Mouse (Mus musculus) G1E-ER4 (cell line): ENCODE measurements around the gene Pax9. TPM values are rescaled to one million over a fixed set of nuclear protein-coding genes. Genes with fewer than 3 reads are reported as not detected.

Source experiments
- GATA1 ChIP-seq: IDR thresholded peaks from one replicate; pipeline ENCODE4 v1.8.0; 2012; ENCODE audit warnings: low read length, inconsistent platforms
- polyA plus RNA-seq: library from polyadenylated mRNA; stranded (reverse); fragments of >175 nt; gene quantifications from 2 replicates; pipeline ENCODE4 v1.2.3, GENCODE M21; 2012

Gene Pax9
- polyA plus RNA-seq, 1 experiment, result 0.44 TPM

DNA sequence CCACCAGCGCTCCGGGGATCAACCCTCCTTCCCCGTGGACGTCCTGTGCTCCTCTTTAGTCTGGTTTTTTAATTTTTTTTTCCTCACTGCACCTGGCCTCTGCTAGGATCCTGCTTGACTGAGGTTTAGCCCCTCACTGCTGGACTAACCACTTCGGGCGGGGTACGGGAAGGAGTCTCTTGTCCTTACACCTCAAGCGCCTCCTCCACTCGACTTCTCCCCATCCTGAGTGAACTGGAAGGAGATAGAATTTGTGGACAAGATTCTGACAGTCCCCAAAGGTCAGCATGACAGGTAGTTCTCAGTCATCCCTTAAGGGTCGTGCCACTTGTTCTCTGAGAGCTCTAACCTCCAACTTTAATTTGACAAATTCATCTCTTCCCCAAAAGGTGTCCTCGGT is 3.4 kb downstream of the Pax9 start:
- no peak for TF ChIP-seq GATA1

DNA sequence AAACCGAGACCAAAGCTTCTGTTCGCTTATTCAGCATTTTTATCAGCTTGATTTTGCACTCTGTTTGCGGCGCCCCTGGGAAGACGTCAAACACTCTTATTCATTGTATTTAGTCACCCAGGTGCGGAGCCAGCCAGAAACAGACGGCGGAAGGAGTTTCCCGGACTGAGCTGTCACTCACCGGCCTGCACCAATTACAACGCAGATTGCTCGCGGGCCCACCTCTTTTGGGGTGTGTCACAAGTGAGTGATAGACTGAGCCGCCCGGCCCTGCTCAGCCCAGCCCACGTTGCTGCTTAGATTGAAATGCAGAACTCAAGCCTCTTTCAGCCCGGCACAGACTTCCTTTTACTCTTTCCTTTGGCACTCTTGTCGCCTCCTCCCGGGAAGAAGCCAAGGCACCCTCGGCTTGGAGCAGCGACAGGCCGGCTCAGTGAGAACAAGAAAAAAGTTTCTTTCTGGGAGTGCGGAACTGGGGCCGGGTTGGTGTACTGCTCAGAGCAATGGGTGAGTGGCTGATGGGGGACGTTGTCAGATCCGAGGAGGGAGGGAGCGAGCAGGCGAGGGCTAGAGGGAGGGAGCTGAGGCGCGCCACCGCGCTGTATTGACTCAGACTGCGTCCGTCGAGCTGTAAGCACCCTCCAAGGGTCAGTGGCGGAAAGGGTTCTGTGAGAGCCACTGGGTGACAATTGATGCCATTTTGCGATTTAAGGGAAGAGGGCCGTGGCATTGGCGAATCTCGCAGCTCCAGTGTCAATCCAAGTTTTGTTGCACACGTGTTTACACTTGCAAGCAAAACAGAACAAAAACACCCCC is 4.0 kb downstream of the Pax9 start:
- TF ChIP-seq GATA1, result no peak

DNA sequence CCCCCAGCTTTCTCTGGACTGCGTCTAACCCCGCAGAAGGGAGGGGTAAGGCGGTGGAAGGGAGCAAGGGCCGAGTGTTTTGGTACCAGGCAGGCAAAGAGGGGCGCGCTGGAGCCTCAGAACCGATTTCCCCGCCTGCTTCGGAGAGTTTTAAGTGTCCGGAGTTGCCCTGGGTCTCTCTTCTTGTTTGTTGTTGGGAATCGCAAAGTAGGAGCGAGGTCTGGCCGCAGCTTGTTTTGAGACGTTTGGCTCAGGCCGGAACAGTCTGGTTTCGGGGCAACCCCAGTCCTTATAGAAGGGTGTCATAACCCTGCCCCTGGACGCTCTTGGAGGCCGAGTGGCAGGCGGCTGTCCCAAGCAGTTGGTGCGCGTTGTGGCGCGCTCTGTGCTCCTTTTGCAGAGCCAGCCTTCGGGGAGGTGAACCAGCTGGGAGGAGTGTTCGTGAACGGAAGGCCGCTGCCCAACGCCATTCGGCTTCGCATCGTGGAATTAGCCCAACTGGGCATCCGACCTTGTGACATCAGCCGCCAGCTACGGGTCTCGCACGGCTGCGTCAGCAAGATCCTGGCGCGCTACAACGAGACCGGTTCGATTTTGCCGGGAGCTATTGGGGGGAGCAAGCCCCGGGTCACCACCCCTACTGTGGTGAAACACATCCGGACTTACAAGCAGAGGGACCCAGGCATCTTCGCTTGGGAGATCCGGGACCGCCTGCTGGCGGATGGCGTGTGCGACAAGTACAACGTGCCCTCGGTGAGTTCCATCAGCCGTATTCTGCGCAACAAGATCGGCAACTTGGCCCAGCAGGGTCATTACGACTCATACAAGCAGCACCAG is 4.8 kb downstream of the Pax9 start:
- no peak for TF ChIP-seq GATA1

DNA sequence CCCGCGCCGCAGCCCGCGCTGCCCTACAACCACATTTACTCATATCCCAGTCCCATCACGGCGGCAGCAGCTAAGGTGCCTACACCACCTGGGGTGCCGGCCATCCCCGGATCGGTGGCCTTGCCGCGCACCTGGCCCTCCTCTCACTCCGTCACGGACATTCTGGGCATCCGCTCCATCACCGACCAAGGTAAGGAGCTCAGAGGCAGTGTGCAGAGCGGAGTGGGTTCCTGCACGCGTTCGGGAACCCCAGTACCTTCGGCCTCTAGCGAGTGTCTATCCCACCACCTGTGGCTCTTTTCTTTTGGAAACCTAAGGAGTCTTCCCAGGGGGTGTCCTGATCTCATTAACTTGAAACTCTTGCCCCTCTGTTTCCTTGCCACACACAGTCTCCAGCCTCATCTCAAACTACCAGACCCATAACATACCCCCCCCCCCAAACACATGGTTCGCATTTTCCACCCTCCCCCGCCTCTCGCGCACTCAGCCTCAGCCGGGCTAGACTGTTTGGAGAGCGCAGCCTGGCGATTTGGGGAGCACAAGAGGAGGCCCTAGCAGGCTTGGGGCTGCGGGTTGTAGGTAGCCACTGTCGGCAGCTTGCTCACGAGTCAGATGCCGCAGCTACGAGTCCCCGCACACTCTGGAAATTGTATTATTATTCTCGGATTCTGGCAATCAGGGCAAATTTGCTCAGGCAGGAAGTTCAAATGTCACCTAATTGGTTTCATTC is 5.6 kb downstream of the Pax9 start:
- TF ChIP-seq GATA1, result no peak

DNA sequence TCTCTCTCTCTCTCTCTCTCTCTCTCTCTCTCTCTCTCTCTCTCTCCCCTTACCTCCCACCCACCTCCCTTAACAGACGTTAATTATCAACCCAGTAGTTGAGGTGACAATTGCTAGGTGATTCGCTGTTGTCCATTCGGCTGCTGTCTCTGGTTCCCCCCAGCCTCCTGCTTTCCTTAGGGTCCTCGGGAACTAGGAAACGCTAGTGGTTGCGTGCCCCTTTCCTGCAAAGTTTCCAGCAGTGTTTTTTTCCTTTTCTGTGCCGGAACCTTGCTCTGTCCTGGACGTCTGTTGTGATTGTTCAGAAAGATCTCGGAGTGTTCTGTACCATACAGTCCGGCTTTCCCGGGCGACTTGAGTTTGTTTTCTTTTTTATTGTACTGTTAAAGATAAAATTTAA is 6.2 kb downstream of the Pax9 start:
- TF ChIP-seq GATA1, result no peak

DNA sequence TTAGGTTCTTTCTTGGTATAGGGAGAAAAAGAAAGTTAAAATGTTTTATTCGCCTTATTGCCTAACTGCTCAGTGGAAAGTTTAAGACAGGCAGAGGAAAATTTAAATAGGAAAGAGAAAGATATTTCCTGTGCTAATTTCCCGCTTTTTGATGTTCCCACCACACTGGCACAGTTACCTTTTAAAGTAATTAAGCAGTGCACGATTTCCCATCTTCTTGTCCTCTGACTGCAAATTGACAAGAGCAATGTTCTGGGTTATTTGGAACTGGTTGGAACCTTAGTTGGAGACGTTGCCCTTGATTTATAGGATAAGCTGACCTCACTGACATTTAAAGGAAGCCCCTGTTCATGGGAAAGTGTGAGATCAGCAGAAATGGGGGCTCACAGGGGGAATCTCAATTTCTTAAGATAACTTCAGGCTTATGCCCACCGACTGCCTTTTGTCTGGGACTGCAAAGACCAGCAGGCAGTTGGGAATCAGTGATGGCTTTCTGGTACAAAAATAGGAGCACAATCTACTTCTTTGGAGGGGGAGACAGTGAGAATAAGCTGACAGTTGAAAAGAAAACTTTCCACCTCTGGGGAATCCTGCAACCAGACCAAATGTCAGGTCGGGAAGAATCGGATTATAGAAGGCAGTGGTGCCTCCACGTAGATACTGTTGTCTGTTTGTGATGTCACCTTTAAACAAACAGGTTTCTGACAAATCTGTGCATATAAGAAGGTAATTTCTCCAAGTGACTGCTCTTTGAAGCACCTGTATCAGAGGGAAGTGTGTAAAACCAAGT is 6.8 kb downstream of the Pax9 start:
- TF ChIP-seq GATA1, result no peak

DNA sequence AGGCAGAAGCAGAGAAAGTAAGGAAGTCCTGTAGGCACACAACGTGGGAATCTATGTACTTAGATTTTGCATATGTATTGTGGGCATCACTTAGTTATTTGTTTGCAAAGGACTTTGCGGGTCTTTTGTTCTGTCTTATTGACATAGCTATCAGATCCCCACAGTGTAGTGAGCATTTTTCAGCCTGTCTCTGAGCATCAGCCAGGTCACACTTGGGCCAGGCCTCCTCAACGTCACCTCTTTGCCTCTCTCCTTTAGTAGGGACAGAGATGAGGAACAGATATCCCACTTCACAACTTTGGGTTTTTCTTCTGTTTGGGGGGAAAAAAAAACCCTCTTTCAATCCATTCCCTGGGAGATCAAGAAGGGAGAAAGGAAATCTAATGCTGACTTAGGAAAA is 7.8 kb downstream of the Pax9 start:
- TF ChIP-seq GATA1, result no peak

DNA sequence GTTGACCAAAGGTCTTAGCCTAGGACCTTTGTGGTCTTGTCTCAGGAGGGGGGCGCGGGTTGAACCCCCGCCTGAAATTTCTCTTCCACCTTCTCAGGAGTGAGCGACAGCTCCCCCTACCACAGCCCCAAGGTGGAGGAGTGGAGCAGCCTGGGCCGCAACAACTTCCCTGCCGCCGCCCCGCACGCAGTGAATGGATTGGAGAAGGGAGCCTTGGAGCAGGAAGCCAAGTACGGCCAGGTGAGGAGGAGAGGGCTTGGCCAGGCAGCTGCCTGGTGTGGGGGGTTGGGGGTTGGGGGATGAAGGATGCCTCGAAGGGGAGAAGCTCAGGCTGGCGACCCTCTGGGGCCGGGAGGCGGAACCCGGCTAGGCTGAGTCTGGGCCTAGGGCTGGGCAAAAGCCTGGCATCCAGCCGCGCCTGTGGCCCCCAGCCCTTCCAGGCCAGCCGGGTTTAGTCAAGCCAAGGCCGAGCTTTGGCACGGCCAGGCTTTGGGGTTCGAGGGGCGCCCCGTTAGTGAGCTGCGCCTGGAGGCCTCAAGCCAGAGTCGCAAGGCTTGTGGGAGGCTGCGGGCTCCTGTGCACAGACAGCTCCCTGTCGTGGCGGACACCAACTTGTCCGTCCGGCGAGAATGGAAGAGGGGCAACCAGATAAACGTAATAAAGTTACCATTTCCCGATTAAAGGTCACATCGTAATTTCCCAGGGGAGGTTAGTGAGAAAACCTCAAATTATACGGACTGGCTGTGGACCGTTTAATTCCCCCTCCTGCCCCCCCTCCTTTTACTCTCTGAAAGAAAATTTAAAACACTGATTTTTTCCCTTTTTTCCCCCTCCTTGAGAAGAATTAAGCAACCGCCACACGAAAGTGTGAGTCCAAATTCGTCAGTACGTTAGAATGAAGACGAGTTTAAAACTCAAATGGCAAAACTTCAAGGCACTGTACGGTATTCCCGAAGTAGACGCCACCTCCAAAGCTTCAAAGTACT is 8.6 kb downstream of the Pax9 start:
- no peak for TF ChIP-seq GATA1

DNA sequence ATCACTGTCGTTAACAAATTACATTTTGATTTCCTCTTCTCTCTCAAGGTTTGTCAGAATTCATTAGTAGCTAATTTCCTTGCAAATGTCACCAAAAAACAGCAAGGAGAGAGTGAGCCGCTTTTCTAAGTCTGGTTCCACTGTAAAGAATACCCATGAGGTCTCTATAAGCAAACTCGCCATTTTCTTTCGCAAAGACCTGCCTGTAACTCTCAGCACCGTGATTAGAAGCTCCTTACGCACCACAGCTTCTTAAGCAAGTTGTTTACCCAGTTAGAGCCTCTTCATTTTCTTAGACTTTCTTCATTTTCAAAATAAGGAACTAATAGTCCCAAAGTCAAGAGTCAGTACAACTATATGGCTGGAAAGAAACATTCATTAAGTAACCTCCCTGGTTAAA is 9.4 kb downstream of the Pax9 start:
- TF ChIP-seq GATA1, result no peak

DNA sequence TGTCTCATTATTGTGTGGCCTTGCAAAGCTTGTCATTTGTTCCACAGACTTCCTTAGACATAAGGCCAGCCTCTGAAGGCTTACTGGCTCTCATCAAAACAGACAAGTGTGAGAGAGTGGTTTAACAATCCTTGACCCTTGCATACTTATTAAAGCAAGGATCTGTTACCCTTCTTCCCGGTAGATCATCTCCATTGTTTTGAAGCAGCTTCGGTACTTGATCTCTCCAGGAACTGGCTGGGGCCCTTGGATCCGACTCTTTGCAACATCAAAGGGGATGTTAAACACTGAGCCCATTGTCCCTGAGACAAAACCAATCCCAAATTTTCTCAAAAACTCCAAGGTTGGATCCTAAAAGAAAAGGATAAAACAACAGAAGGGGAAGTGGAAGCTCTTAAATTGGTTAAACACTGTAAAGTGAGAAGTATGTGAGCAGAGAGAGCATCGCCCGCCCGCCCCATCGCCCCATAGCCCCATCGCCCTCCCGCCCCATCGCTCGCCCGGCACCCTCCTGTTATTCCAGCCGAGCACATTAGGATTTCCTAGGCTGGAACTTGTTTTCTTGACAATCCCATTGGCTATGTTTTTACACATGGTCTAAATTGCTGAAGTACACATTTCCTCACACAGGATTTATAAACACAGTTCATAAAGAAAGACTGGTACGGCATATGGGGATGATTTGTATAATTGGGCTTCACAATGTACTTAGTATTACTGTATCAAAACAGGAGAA is 26.6 kb downstream of the Pax9 start:
- TF ChIP-seq GATA1, result no peak

DNA sequence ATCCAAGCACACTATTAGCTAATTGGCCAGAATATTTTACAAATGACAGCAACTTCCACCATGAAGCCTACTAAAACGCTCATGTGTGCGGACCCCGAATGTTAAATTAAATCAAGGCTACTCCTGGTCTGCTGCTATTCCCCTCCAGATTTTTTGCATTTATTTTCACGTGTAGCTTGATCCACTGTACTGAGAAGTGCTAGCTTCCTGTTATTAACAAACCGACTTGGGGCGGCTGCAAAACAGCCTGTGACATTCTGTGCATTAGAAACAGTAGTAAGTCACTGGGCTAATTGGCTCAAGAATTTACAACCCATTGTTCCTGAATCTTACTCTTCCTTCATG is 27.1 kb downstream of the Pax9 start:
- TF ChIP-seq GATA1, result no peak

DNA sequence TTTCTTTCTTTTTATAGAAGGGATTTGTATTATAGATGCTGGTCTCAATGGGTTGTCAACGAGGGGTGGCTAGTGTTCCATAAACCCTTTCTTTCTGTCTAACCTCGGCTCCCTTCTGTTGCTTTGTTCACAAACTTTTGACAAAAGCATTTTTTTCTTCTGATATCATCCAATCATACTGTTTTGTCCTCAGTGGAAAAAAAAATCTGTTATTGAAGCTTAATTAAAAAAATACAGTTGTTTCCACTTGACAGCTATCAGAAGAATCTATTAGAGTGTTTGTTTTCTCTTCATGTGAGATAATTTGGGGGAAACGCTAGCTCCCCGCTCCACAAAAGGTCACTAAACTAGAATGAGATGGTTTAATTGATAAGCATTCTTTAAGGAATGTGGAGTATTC is 36.1 kb downstream of the Pax9 start:
- TF ChIP-seq GATA1, result no peak

DNA sequence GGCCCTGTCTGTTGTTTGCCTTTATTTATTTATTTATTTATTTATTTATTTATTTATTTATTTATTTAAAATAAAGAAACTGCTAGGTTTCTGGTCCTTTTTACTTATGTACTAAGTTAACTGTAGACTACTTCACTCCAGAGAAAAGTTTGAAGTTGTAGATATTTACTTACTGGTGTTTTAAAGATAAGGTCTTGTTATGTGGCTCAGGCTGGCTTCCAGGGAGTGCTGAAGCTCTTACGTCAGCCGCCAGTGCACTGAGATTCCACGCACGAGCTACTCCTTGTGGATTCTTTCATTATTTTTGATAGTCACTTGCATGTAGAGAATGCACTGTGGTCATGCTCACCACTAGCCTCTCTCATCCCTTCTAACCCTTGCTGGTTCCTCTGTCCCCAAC is 45.5 kb downstream of the Pax9 start:
- no peak for TF ChIP-seq GATA1

Other genes starting within 250 kb of the Pax9 start
- gene Nkx2-1, start 154.9 kb upstream of the Pax9 start, polyA plus RNA-seq, result not detected in 2 replicates
- gene Nkx2-9, start 78.5 kb upstream of the Pax9 start, polyA plus RNA-seq, result not detected in 2 replicates